Mouse (Mus musculus) kidney, embryonic 16.5 days (tissue): ENCODE data around the gene Zfp287. TPM values are rescaled to one million over a fixed set of nuclear protein-coding genes. Genes with fewer than 3 reads are reported as not detected.

Experiments used
- ATAC-seq: fragments of 200-750 bp; cut with Nextera tagmentation; 2 replicates; pipeline ENCODE4 v1.8.0; 2017; ENCODE audit warnings: moderate TSS enrichment; ENCODE audit not compliant: low FRiP score, low TSS enrichment
- H3K27ac ChIP-seq: fragments of 300-500 bp; sonication (generic); 2 replicates; pipeline ENCODE4 v1.5.1; 2014; ENCODE audit warnings: low read length
- H3K27me3 ChIP-seq: fragments of 300-500 bp; sonication (generic); 2 replicates; pipeline ENCODE4 v1.6.1; 2014; ENCODE audit warnings: low read length, control low read depth, mixed read lengths; ENCODE audit not compliant: insufficient read depth
- H3K36me3 ChIP-seq: fragments of 300-500 bp; sonication (generic); 2 replicates; pipeline ENCODE4 v1.6.1; 2014; ENCODE audit warnings: low read length, control low read depth, mixed read lengths; ENCODE audit not compliant: insufficient read depth
- H3K4me1 ChIP-seq: fragments of 300-500 bp; sonication (generic); 2 replicates; pipeline ENCODE4 v1.6.1; 2014; ENCODE audit warnings: low read length, control low read depth, mixed read lengths; ENCODE audit not compliant: insufficient read depth
- H3K4me2 ChIP-seq: fragments of 300-500 bp; sonication (generic); replicated peaks from 2 replicates; pipeline ENCODE4 v1.6.1; 2014; ENCODE audit warnings: low read depth, low read length
- H3K4me3 ChIP-seq: fragments of 300-500 bp; sonication (generic); 2 replicates; pipeline ENCODE4 v1.5.1; 2014; ENCODE audit warnings: mild to moderate bottlenecking, low read length
- H3K9ac ChIP-seq: fragments of 300-500 bp; sonication (generic); replicated peaks from 2 replicates; pipeline ENCODE4 v1.6.1; 2014; ENCODE audit warnings: low read length
- H3K9me3 ChIP-seq: fragments of 300-500 bp; sonication (generic); 2 replicates; pipeline ENCODE4 v1.6.1; 2016; ENCODE audit warnings: low read length, control low read depth
- WGBS: fragments of 180-500 bp; shearing (Covaris S2); extraction: QIAGEN DNeasy Blood & Tissue Kit; methylation state at CpG from one replicate; pipeline ENCODE4 v1.1.7; 2014; 5-methylcytosine and 5-hydroxymethylcytosine counted together
- polyA plus RNA-seq: library from polyadenylated mRNA; unstranded; fragments of >200 nt; fragmentation: Nextera tagmentation; extraction: Ambion mirVana; gene quantifications from 2 replicates; pipeline ENCODE4 v1.2.1, GENCODE M21; 2015

Zfp287 gene
- polyA plus RNA-seq, result 7.5 and 9.1 TPM in 2 replicates

- H3K4me1 ChIP-seq, result peaks cover 7% of the 10 kb centered on the region; the same call in 1 of the 2 replicates
- peak within 1 kb of the TSS; percentile 13; the same call in 1 of the 2 replicates for H3K27ac ChIP-seq
- H3K4me2 ChIP-seq, result peak within 1 kb of the TSS; percentile 78
- H3K9me3 ChIP-seq, result no peaks in the 10 kb centered on the region
- ATAC-seq, result peak; percentile 97
- H3K27me3 ChIP-seq, result no peaks in the 10 kb centered on the region
- peak within 1 kb of the TSS; percentile 57 for H3K4me3 ChIP-seq
- peak within 1 kb of the TSS; percentile 62 for H3K9ac ChIP-seq
- peaks cover 5% of the 10 kb centered on the region; the same call in 1 of the 2 replicates for H3K36me3 ChIP-seq
- WGBS, result under 1% methylated on average over 44 of the region's 48 CpGs
Observed at GRCm38 (mm10) chr11:62731311-62732021, at the start of gene Zfp287. Gene Zfp287 (minus strand): TSS chr11:62731905.

DNA sequence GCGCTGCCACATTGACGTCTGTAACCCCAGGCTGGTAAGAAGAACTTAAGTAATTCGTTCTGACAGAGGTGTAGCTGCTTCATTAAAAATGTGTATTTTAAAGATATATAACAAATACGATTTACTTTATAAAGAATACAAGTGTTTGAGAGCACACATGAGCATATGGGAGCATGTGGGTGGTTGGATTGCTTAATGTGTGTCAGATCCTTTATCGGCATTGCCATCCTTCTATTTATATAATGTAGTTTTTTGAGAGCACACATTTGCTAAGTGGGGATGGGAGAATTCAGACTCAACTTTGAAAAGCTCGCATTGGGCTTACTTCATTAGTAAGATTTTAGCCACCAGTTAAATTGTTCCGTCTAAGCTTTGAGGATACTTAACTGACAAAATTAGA, 44.8 kb upstream of the Zfp287 start:
- Histone ChIP-seq H3K27ac (no peak overlapping the region), H3K4me3 (no peak overlapping the region), H3K27me3 (no peaks in the 10 kb centered on the region), H3K4me1 (no peaks in the 10 kb centered on the region), H3K4me2 (no peak overlapping the region), H3K9me3 (peaks cover 56% of the 10 kb centered on the region), H3K36me3 (peaks cover 53% of the 10 kb centered on the region), H3K9ac (no peak overlapping the region)
- no peak for ATAC-seq
- 97% methylated on average over 7 of the region's 7 CpGs for WGBS

GRCm38 (mm10) chr11:62760755-62761457, 29.2 kb upstream of the Zfp287 start:
- no peak overlapping the region for H3K4me3 ChIP-seq
- H3K27ac ChIP-seq, result no peak overlapping the region
- peaks cover 4% of the 10 kb centered on the region; the same call in 1 of the 2 replicates for H3K4me1 ChIP-seq
- H3K4me2 ChIP-seq, result no peak overlapping the region
- H3K9ac ChIP-seq, result no peak overlapping the region
- WGBS, result 56% methylated on average over 9 of the region's 9 CpGs
- ATAC-seq, result no peak
- H3K27me3 ChIP-seq, result no peaks in the 10 kb centered on the region
- H3K36me3 ChIP-seq, result no peaks in the 10 kb centered on the region
- H3K9me3 ChIP-seq, result no peaks in the 10 kb centered on the region

DNA sequence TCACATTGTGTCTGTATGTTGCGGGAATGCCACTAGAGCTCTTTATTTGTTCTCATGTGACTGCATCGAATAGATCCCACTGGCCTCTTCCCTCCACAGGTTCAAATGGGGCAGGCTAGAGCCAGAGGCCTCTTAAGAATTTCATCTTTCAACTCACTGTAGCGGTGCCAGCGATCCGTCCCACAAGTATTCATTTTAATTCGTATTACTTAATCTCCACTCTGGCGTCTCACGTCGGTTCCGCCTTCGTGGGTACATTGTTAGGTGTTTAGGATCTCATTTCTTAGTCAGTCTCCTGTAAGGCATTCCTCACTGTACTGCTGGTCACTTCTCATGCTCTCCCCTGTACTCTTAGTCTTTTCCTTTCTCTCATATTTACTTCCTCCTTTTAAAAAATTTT, 26.8 kb upstream of the Zfp287 start:
- Histone ChIP-seq H3K4me2 (no peak overlapping the region), H3K9ac (no peak overlapping the region), H3K27me3 (no peaks in the 10 kb centered on the region), H3K27ac (no peak overlapping the region), H3K36me3 (no peaks in the 10 kb centered on the region), H3K9me3 (no peaks in the 10 kb centered on the region), H3K4me1 (peaks cover 4% of the 10 kb centered on the region; the same call in 1 of the 2 replicates), H3K4me3 (no peak overlapping the region)
- 85% methylated on average over 11 of the region's 11 CpGs for WGBS
- no peak for ATAC-seq

GRCm38 (mm10) chr11:62757906-62758305, 26.2 kb upstream of the Zfp287 start:
- Histone ChIP-seq H3K27me3 (0 out of 2 replicates have a peak, but pooled peaks cover 3% of the 10 kb centered on the region), H3K36me3 (no peaks in the 10 kb centered on the region), H3K4me2 (no peak overlapping the region), H3K9me3 (no peaks in the 10 kb centered on the region), H3K4me1 (peaks cover 4% of the 10 kb centered on the region; the same call in 1 of the 2 replicates), H3K9ac (no peak overlapping the region), H3K27ac (no peak overlapping the region), H3K4me3 (no peak overlapping the region)
- no peak for ATAC-seq
- WGBS, result 81% methylated on average over 6 of the region's 6 CpGs

DNA sequence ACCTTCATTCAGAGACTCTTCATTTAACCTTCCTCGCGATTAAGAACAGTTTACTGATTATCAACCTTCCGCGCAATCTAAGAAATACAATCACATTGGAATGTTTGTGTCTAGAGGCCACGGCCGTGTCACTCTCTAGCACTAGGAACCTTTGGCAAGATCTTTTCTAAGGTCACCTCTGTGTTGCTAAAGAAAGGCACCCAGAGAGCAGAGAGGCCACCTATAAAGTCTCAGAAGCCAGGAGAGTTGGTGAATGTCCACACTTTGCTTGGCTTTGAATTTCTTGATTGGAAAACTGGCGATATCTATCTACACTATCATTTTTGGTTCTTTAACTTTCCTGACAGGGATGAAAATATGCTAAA, 25.4 kb upstream of the Zfp287 start:
- peak; percentile 37 for ATAC-seq
- Histone ChIP-seq H3K4me1 (peaks cover 8% of the 10 kb centered on the region; the same call in 1 of the 2 replicates), H3K27me3 (0 out of 2 replicates have a peak, but pooled peaks cover 3% of the 10 kb centered on the region), H3K9ac (peak overlapping the region; percentile 43), H3K4me2 (peak overlapping the region; percentile 53), H3K9me3 (no peaks in the 10 kb centered on the region), H3K36me3 (no peaks in the 10 kb centered on the region), H3K4me3 (peak overlapping the region; percentile 25), H3K27ac (no peak overlapping the region)
- WGBS, result 8% methylated on average over 7 of the region's 7 CpGs

- Histone ChIP-seq H3K27me3 (0 out of 2 replicates have a peak, but pooled peaks cover 3% of the 10 kb centered on the region), H3K9ac (peak overlapping the region; percentile 43), H3K27ac (peak overlapping the region; percentile 5; the same call in 1 of the 2 replicates), H3K4me1 (peaks cover 8% of the 10 kb centered on the region; the same call in 1 of the 2 replicates), H3K9me3 (no peaks in the 10 kb centered on the region), H3K4me2 (peak overlapping the region; percentile 53), H3K4me3 (peak overlapping the region; percentile 25), H3K36me3 (no peaks in the 10 kb centered on the region)
- ATAC-seq, result peak; percentile 99
- WGBS, result 8% methylated on average over 36 of the region's 36 CpGs
Observed at GRCm38 (mm10) chr11:62756456-62757142, 24.9 kb upstream of the Zfp287 start.

- H3K9ac ChIP-seq, result no peak within 1 kb of the TSS
- no peak for ATAC-seq
- H3K36me3 ChIP-seq, result no peaks in the 10 kb centered on the region
- H3K27ac ChIP-seq, result no peak within 1 kb of the TSS
- WGBS, result 91% methylated on average over 8 of the region's 8 CpGs
- H3K27me3 ChIP-seq, result 0 out of 2 replicates have a peak, but pooled peaks cover 5% of the 10 kb centered on the region
- peaks cover 8% of the 10 kb centered on the region; the same call in 1 of the 2 replicates for H3K4me1 ChIP-seq
- no peaks in the 10 kb centered on the region for H3K9me3 ChIP-seq
- no peak within 1 kb of the TSS for H3K4me3 ChIP-seq
- H3K4me2 ChIP-seq, result no peak within 1 kb of the TSS
Observed at GRCm38 (mm10) chr11:62752780-62753179, 21.1 kb upstream of the Zfp287 start, which contains the start of gene Gm10428. Gene Gm10428 (plus strand): TSS chr11:62753100.

DNA sequence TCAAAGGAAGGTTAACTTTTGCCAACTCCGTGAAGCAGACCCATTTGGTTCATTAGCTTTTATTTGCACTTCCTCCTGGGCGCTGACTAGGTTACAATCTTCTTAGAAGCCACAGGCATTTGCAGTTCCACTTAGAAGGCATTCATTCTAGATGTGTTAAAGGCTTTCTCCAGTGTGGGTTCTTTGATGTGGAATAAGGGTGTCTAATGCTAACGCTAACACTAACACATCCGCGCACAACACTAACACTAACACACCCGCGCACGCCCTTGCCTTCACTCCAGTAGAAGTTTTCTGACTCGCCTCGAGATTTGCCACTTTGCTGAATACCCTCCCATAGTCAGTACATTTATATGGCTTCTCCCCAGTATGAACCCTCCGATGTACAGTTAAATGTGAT, 20.5 kb upstream of the Zfp287 start:
- no peak overlapping the region for H3K27ac ChIP-seq
- no peak overlapping the region for H3K4me2 ChIP-seq
- no peak overlapping the region for H3K4me3 ChIP-seq
- no peak overlapping the region for H3K9ac ChIP-seq
- ATAC-seq, result no peak
- H3K36me3 ChIP-seq, result no peaks in the 10 kb centered on the region
- WGBS, result 22% methylated on average over 11 of the region's 11 CpGs
- H3K4me1 ChIP-seq, result peaks cover 8% of the 10 kb centered on the region; the same call in 1 of the 2 replicates
- peaks cover 7% of the 10 kb centered on the region; the same call in 1 of the 2 replicates for H3K27me3 ChIP-seq
- no peaks in the 10 kb centered on the region for H3K9me3 ChIP-seq
